Mouse (Mus musculus): ENCODE data around the gene Pld5. TPM values are rescaled to one million over a fixed set of nuclear protein-coding genes. Genes with fewer than 3 reads are reported as not detected.
A peak's percentile ranks its signal among the peaks of the same experiment; 100 is the strongest.

Pld5 gene
- polyA plus RNA-seq, 1 experiment from 2014 or later: 0.63 TPM

GRCm38 (mm10) chr1:176194727-176195126 is 80.4 kb downstream of the Pld5 start:
- Histone ChIP-seq H3K4me3 (ENCODE audit: low read length) (no peak overlapping the region), H3K9me3 (ENCODE audit: control insufficient read depth, low read length) (no peaks in the 10 kb centered on the region), H3K4me1 (replicated peaks; ENCODE audit: control insufficient read depth, insufficient read depth, low read length) (no peaks in the 10 kb centered on the region), H3K9ac (ENCODE audit: low read length) (no peak overlapping the region), H3K36me3 (ENCODE audit: control insufficient read depth, insufficient read depth, low read length) (no peaks in the 10 kb centered on the region), H3K4me2 (ENCODE audit: low read depth, low read length) (no peak overlapping the region), H3K27ac (ENCODE audit: low read length) (no peak overlapping the region), H3K27me3 (ENCODE audit: control insufficient read depth, insufficient read depth, low read depth, low read length) (no peaks in the 10 kb centered on the region)
- 69% methylated on average over 2 of the region's 2 CpGs for WGBS
- ATAC-seq (ENCODE audit: low read depth): no peak

DNA sequence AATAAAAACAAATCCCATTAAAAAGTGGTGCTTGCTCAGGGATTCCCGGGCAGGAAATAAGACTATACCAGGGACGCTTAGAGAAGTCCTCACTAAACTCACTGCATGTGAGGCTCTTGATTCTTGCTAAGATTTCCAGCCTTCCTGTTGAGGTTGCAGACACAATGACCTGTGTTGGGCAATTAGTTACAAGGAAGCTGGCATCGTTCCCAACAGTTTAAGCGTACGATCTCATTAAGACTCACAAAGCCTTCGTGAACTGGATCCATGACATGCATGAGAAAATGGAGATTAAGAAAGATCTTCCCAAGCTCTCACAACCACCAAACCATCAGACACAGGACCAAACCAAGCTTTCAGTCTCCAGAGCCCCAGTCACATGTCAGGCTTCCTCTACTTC is 91.1 kb downstream of the Pld5 start:
- no peaks in the 10 kb centered on the region for H3K36me3 ChIP-seq (ENCODE audit: control insufficient read depth, insufficient read depth, low read length)
- no peak overlapping the region for H3K27ac ChIP-seq (ENCODE audit: low read length)
- H3K27me3 ChIP-seq (ENCODE audit: control insufficient read depth, insufficient read depth, low read depth, low read length): no peaks in the 10 kb centered on the region
- H3K9ac ChIP-seq (ENCODE audit: low read length): no peak overlapping the region
- no peaks in the 10 kb centered on the region for H3K9me3 ChIP-seq (ENCODE audit: control insufficient read depth, low read length)
- ATAC-seq (ENCODE audit: low read depth): no peak
- no peak overlapping the region for H3K4me3 ChIP-seq (ENCODE audit: low read length)
- no peak overlapping the region for H3K4me2 ChIP-seq (ENCODE audit: low read depth, low read length)
- WGBS: 54% methylated on average over 6 of the region's 6 CpGs
- no peaks in the 10 kb centered on the region for H3K4me1 ChIP-seq (replicated peaks; ENCODE audit: control insufficient read depth, insufficient read depth, low read length)

GRCm38 (mm10) chr1:176174971-176175370 is 100.1 kb downstream of the Pld5 start:
- Histone ChIP-seq H3K36me3 (ENCODE audit: control insufficient read depth, insufficient read depth, low read length) (no peaks in the 10 kb centered on the region), H3K4me3 (ENCODE audit: low read length) (no peak overlapping the region), H3K9me3 (ENCODE audit: control insufficient read depth, low read length) (no peaks in the 10 kb centered on the region), H3K4me1 (replicated peaks; ENCODE audit: control insufficient read depth, insufficient read depth, low read length) (no peaks in the 10 kb centered on the region), H3K9ac (ENCODE audit: low read length) (no peak overlapping the region), H3K27ac (ENCODE audit: low read length) (no peak overlapping the region), H3K27me3 (ENCODE audit: control insufficient read depth, insufficient read depth, low read depth, low read length) (no peaks in the 10 kb centered on the region), H3K4me2 (ENCODE audit: low read depth, low read length) (no peak overlapping the region)
- no peak for ATAC-seq (ENCODE audit: low read depth)
- WGBS: 67% methylated on average over 1 of the region's 1 CpGs

DNA sequence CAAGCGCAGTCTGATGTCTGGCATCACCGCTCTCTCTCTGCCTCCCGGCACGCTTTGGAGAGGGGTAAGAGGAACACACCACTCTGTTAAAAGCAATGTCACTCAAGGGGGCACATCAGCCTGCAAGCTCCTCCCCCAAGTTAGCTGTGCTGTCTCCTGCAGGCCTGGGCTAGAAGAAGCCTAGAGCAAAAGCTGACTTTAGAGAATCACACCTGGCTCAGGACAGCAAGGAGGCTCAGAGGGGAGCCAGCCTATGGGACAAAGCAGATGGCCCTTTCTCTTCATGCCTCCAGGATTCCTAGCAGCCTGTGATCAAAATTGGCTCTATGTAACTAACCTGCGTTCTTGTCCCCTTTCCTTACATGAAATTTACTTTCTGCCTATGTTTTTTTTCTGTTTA is 107.3 kb downstream of the Pld5 start:
- H3K27ac ChIP-seq (ENCODE audit: low read length): no peak overlapping the region
- no peak overlapping the region for H3K4me3 ChIP-seq (ENCODE audit: low read length)
- H3K27me3 ChIP-seq (ENCODE audit: control insufficient read depth, insufficient read depth, low read depth, low read length): no peaks in the 10 kb centered on the region
- no peaks in the 10 kb centered on the region for H3K9me3 ChIP-seq (ENCODE audit: control insufficient read depth, low read length)
- H3K9ac ChIP-seq (ENCODE audit: low read length): no peak overlapping the region
- ATAC-seq (ENCODE audit: low read depth): no peak
- no peaks in the 10 kb centered on the region for H3K36me3 ChIP-seq (ENCODE audit: control insufficient read depth, insufficient read depth, low read length)
- 58% methylated on average over 5 of the region's 5 CpGs for WGBS
- no peaks in the 10 kb centered on the region for H3K4me1 ChIP-seq (replicated peaks; ENCODE audit: control insufficient read depth, insufficient read depth, low read length)
- no peak overlapping the region for H3K4me2 ChIP-seq (ENCODE audit: low read depth, low read length)

- no peak overlapping the region for H3K4me2 ChIP-seq (ENCODE audit: low read depth, low read length)
- H3K9me3 ChIP-seq (ENCODE audit: control insufficient read depth, low read length): no peaks in the 10 kb centered on the region
- H3K4me1 ChIP-seq (replicated peaks; ENCODE audit: control insufficient read depth, insufficient read depth, low read length): no peaks in the 10 kb centered on the region
- no peaks in the 10 kb centered on the region for H3K27me3 ChIP-seq (ENCODE audit: control insufficient read depth, insufficient read depth, low read depth, low read length)
- H3K4me3 ChIP-seq (ENCODE audit: low read length): no peak overlapping the region
- no peak overlapping the region for H3K27ac ChIP-seq (ENCODE audit: low read length)
- WGBS: 67% methylated on average over 2 of the region's 2 CpGs
- ATAC-seq (ENCODE audit: low read depth): no peak
- H3K9ac ChIP-seq (ENCODE audit: low read length): no peak overlapping the region
- no peaks in the 10 kb centered on the region for H3K36me3 ChIP-seq (ENCODE audit: control insufficient read depth, insufficient read depth, low read length)
Observed at GRCm38 (mm10) chr1:176167114-176167513, 108.0 kb downstream of the Pld5 start.

DNA sequence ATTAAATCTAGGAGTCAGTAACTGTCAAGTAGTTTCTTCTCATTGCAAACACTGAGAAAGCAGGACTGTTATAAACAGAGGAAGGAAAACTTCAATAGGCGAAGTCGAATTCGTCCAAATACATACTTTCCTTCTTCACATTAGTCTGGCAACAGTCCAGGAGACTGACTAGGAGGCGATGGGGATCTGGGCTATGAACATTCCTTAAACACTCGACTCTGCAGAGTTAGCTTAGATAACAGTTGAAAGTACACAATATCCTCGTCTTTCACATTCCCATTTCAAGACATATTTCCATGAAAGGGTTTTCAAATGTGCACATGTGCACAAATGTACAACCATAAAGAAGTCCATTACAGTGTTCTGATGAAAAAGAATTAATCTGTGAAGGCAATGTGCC is 129.8 kb downstream of the Pld5 start:
- 0 out of 2 replicates have a peak, but pooled peaks cover 5% of the 10 kb centered on the region for H3K4me1 ChIP-seq (replicated peaks; ENCODE audit: control insufficient read depth, insufficient read depth, low read length)
- 7% methylated on average over 6 of the region's 6 CpGs for WGBS
- no peak overlapping the region for H3K9ac ChIP-seq (ENCODE audit: low read length)
- H3K4me2 ChIP-seq (ENCODE audit: low read depth, low read length): no peak overlapping the region
- H3K36me3 ChIP-seq (ENCODE audit: control insufficient read depth, insufficient read depth, low read length): no peaks in the 10 kb centered on the region
- ATAC-seq (ENCODE audit: low read depth): peak; percentile 87
- peaks cover 9% of the 10 kb centered on the region; the same call in 1 of the 2 replicates for H3K9me3 ChIP-seq (ENCODE audit: control insufficient read depth, low read length)
- no peaks in the 10 kb centered on the region for H3K27me3 ChIP-seq (ENCODE audit: control insufficient read depth, insufficient read depth, low read depth, low read length)
- H3K27ac ChIP-seq (ENCODE audit: low read length): peak overlapping the region; percentile 12; the same call in 1 of the 2 replicates
- H3K4me3 ChIP-seq (ENCODE audit: low read length): no peak overlapping the region

DNA sequence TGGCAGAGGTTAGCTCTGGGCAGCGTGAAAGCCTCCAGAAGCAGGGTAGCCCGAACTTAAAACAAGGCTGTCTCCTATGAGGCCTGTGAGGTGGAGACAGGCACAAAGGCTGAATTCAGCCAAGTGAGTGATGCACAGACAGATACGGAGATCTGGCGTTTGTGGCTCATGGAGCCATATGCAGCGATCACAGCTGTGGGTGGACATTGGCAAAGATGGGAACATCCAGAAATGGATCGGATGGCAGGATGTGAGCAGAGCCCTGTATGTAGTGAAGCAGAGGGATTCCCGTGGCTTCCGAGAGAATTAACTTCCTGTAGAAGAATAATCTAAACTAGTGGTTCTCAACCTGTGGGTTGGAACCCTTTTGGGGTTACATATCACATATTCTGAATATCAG is 140.7 kb downstream of the Pld5 start:
- no peak overlapping the region for H3K4me3 ChIP-seq (ENCODE audit: low read length)
- no peaks in the 10 kb centered on the region for H3K36me3 ChIP-seq (ENCODE audit: control insufficient read depth, insufficient read depth, low read length)
- no peaks in the 10 kb centered on the region for H3K9me3 ChIP-seq (ENCODE audit: control insufficient read depth, low read length)
- H3K4me2 ChIP-seq (ENCODE audit: low read depth, low read length): no peak overlapping the region
- no peak overlapping the region for H3K27ac ChIP-seq (ENCODE audit: low read length)
- 86% methylated on average over 8 of the region's 8 CpGs for WGBS
- no peaks in the 10 kb centered on the region for H3K4me1 ChIP-seq (replicated peaks; ENCODE audit: control insufficient read depth, insufficient read depth, low read length)
- ATAC-seq (ENCODE audit: low read depth): no peak
- H3K27me3 ChIP-seq (ENCODE audit: control insufficient read depth, insufficient read depth, low read depth, low read length): no peaks in the 10 kb centered on the region
- no peak overlapping the region for H3K9ac ChIP-seq (ENCODE audit: low read length)

- Histone ChIP-seq H3K36me3 (ENCODE audit: control insufficient read depth, insufficient read depth, low read length) (no peaks in the 10 kb centered on the region), H3K4me2 (ENCODE audit: low read depth, low read length) (no peak overlapping the region), H3K9me3 (ENCODE audit: control insufficient read depth, low read length) (peaks cover 2% of the 10 kb centered on the region; the same call in 1 of the 2 replicates), H3K27me3 (ENCODE audit: control insufficient read depth, insufficient read depth, low read depth, low read length) (no peaks in the 10 kb centered on the region; the same call in 1 of the 2 replicates), H3K4me3 (ENCODE audit: low read length) (no peak overlapping the region), H3K27ac (ENCODE audit: low read length) (no peak overlapping the region), H3K9ac (ENCODE audit: low read length) (no peak overlapping the region), H3K4me1 (replicated peaks; ENCODE audit: control insufficient read depth, insufficient read depth, low read length) (no peaks in the 10 kb centered on the region)
- WGBS: 50% methylated on average over 2 of the region's 2 CpGs
- no peak for ATAC-seq (ENCODE audit: low read depth)
Observed at GRCm38 (mm10) chr1:176125771-176126170, 149.3 kb downstream of the Pld5 start.

DNA sequence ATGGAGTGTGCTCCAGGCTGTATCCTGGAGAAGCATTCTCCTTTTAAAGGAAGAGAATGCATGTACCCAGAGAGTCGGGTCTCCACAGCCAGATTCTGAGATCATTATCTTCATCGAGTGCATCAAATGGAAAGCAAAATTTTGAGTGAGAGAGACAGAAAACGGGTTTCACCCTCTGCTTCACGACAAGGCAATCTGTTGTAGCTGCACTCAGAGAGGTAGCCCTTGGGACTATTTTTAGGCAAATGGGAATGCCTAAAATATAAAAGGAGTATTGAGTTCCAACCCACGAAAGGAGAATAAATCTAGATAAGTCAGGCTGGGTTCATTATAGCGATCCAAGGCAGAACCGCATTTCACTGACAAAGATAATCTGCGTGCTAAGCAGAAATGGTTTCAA is 150.7 kb downstream of the Pld5 start:
- 53% methylated on average over 8 of the region's 8 CpGs for WGBS
- no peak overlapping the region for H3K4me2 ChIP-seq (ENCODE audit: low read depth, low read length)

GRCm38 (mm10) chr1:176123781-176124180 is 151.3 kb downstream of the Pld5 start:
- no peak for ATAC-seq (ENCODE audit: low read depth)
- Histone ChIP-seq H3K27ac (ENCODE audit: low read length) (no peak overlapping the region), H3K4me3 (ENCODE audit: low read length) (no peak overlapping the region), H3K4me2 (ENCODE audit: low read depth, low read length) (no peak overlapping the region), H3K9ac (ENCODE audit: low read length) (no peak overlapping the region), H3K9me3 (ENCODE audit: control insufficient read depth, low read length) (peaks cover 2% of the 10 kb centered on the region; the same call in 1 of the 2 replicates), H3K4me1 (replicated peaks; ENCODE audit: control insufficient read depth, insufficient read depth, low read length) (no peaks in the 10 kb centered on the region), H3K36me3 (ENCODE audit: control insufficient read depth, insufficient read depth, low read length) (no peaks in the 10 kb centered on the region), H3K27me3 (ENCODE audit: control insufficient read depth, insufficient read depth, low read depth, low read length) (no peaks in the 10 kb centered on the region; the same call in 1 of the 2 replicates)
- WGBS: 24% methylated on average over 2 of the region's 2 CpGs

More for the DNA sequence above, 150.7 kb downstream of the Pld5 start:
- no peak for ATAC-seq (ENCODE audit: low read depth)
- H3K9me3 ChIP-seq (ENCODE audit: control insufficient read depth, low read length): peaks cover 2% of the 10 kb centered on the region; the same call in 1 of the 2 replicates
- no peaks in the 10 kb centered on the region; the same call in 1 of the 2 replicates for H3K27me3 ChIP-seq (ENCODE audit: control insufficient read depth, insufficient read depth, low read depth, low read length)
- no peak overlapping the region for H3K9ac ChIP-seq (ENCODE audit: low read length)
- no peaks in the 10 kb centered on the region for H3K36me3 ChIP-seq (ENCODE audit: control insufficient read depth, insufficient read depth, low read length)
- H3K27ac ChIP-seq (ENCODE audit: low read length): no peak overlapping the region
- H3K4me3 ChIP-seq (ENCODE audit: low read length): no peak overlapping the region
- no peaks in the 10 kb centered on the region for H3K4me1 ChIP-seq (replicated peaks; ENCODE audit: control insufficient read depth, insufficient read depth, low read length)

Data from lung, embryonic 16.5 days (tissue).